Mouse (Mus musculus) lung, postnatal 10 days (tissue): ENCODE measurements around the gene Mettl17.

Experiments used
- DNase-seq: peaks from one replicate; pipeline ENCODE4 v3.0.0; 2021

Gene Mettl17

DNA sequence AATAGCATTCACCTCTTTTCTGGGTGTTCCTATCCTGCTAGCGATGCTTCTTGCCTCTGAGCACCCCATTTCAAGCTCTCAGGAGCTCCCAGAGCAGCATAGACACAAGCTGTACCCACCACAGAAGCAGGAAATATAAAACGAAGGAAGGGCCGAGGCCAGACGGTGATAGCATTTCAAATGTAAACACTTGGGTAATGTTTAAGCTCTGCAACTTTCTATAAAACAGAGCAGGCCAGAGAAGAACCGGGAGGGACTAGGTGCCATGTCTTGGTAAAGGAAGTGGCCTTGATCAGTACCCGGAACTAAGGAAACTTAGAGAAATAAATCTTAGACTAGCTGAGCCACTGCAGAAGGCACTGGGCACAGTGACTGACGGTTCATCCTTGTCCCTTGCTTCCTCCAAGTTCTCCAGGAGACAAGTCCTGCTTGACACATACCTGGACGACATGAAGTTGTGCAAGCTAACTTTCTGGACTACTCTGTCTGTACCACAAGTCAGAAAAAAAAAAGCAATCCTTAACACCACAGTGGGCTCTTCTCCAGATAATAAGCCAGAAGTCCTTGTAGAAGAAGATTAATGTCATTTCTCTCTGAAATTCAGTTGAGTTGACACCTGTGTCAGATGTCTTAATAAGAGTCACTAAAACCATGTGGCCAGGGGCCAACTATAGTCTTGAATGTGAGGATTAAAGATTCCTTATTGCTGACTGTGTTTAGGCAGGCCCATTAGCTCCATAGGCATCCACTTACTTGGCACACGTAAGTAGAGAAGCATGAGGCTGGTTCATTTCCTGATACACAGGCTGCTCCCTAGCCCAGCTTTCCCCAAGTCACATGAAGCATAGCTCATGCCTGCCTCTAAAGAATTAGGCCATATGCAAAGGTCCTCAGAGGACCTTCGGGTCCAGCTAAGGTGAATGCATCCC lies 47.7 kb downstream of the Mettl17 start:
- DNase-seq = no peak

DNA sequence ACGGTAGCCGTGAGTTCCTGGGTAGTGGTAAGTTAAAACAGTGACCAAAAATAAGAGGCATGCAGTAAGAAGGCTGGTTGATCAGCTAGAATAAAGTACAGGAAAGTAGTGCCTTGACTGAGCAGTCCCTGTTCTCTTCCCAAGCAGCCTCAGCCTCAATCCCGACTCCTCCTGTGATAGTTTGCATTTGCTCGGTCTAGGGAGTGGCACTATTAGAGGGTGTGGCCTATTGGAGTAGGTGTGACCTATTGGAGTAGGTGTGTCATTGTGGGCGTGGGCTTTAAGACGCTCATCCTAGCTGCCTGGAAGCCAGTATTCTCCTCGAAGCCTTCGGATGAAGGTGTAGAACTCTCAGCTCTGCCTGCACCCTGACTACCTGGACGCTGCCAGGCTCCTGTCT lies 54.4 kb downstream of the Mettl17 start:
- DNase-seq = no peak

DNA sequence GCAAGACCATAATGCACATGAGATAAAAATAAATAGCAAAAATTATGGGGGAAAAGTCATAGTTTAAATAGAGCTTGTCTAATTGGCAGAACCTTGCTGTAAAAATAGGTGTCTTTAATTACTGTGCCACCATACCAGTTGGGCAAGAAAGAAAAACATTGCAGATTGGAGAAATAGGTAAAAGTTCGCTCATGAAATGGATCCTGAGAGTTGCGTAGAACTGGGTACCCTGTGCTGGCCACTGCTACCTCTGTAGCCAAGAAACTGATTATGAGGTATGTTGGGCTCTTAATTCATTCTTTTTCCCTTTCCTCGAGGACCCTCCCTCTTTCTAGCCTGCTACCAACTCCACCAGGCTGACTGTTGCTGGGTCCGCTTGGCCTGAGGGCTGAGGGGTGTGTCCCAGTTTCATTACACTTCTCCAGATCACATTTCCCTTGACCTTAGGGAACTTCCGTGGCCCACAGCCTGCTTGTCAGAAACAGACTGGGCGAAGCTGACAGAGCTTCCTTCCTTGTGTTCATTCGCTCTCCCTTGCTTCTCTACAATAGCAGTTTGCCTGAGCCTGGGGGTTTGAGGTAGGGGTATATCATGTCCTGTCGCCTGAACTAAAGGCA lies 56.4 kb downstream of the Mettl17 start:
- peak; percentile 34 for DNase-seq

DNA sequence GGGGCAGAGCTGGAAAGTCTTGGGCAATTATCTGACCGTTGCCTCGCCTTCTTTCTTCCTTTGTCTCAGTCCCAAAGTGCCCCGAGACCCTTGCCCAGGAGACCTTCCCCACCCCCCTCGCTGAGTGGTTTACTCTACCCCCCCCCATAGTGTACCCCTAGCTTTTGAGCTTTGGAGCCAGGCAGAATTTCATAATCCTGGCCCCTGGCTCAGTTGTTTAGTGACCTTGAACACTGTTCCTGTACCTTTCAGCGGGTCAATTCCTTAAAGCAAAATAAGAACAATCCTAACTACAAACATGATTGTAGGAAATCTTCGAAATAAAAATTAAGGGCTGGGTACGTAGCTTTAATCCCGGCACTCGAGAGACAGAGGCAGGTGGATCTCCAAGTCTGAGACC lies 56.9 kb downstream of the Mettl17 start:
- no peak for DNase-seq

DNA sequence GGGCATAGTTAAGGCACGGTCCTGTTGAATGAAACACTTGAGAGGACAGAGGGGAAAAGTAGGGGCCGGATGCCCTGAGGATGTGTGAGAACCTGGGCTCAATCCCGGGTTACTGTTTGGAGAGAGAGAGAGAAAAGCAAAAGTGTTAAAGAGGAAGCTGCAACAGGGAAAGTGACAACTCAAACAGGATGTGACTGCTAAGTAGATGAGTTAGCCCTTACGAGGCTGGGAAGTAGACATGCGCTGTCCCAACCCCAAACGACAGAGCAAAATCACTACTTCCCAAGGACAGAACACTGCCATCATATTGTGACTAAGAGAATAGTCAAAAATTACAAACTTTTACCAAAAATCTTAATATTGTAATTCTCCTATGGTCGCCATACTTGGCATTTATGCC lies 57.6 kb downstream of the Mettl17 start:
- no peak for DNase-seq
